Mouse (Mus musculus) thymus, postnatal 4 days (tissue): ENCODE measurements around the gene Dbndd1.
A peak's percentile ranks its signal among the peaks of the same experiment; 100 is the strongest.
"Not testable (repeated sequence)": the region's sequence is repeated elsewhere in the genome, so short reads cannot be mapped to it uniquely, and the experiment has no call there.

Experiments used
- DNase-seq: peaks from one replicate; pipeline ENCODE4 v3.0.0; 2021

The Dbndd1 gene

GRCm38 (mm10) chr8:123514781-123515539 is at the start of gene Dbndd1:
Gene Dbndd1 (minus strand): TSS chr8:123515463.
- peak; percentile 98 for DNase-seq

- not testable (repeated sequence) for DNase-seq
These were observed 49.0 kb upstream of the Dbndd1 start for GRCm38 (mm10) chr8:123564221-123564620.

GRCm38 (mm10) chr8:123537641-123538040 is 22.4 kb upstream of the Dbndd1 start:
- not testable (repeated sequence) for DNase-seq

GRCm38 (mm10) chr8:123536990-123537380 is 21.7 kb upstream of the Dbndd1 start:
- DNase-seq = no peak

GRCm38 (mm10) chr8:123536242-123536989 is 21.2 kb upstream of the Dbndd1 start:
- DNase-seq = no peak

GRCm38 (mm10) chr8:123527720-123528489 is 12.6 kb upstream of the Dbndd1 start:
- no peak for DNase-seq

GRCm38 (mm10) chr8:123520048-123520447 is 4.8 kb upstream of the Dbndd1 start:
- not testable (repeated sequence) for DNase-seq

GRCm38 (mm10) chr8:123518667-123519066 is 3.4 kb upstream of the Dbndd1 start, which contains the start of gene Gas8:
Gene Gas8 (plus strand): TSS chr8:123518834.
- DNase-seq = peak; percentile 93

GRCm38 (mm10) chr8:123518172-123518571 is 2.9 kb upstream of the Dbndd1 start:
- DNase-seq = no peak

- DNase-seq = no peak
These were observed 1.3 kb upstream of the Dbndd1 start for GRCm38 (mm10) chr8:123516596-123516995.

- no peak for DNase-seq
These were observed 256 bp upstream of the Dbndd1 start for GRCm38 (mm10) chr8:123515540-123515897.

GRCm38 (mm10) chr8:123514136-123514535 is 1.1 kb downstream of the Dbndd1 start:
- DNase-seq = no peak

GRCm38 (mm10) chr8:123510819-123511218 is 4.4 kb downstream of the Dbndd1 start:
- DNase-seq = no peak

GRCm38 (mm10) chr8:123507153-123507552 is 8.1 kb downstream of the Dbndd1 start:
- no peak for DNase-seq

GRCm38 (mm10) chr8:123505695-123506094 is 9.6 kb downstream of the Dbndd1 start:
- no peak for DNase-seq

GRCm38 (mm10) chr8:123505267-123505666 is 10.0 kb downstream of the Dbndd1 start:
- DNase-seq = no peak

GRCm38 (mm10) chr8:123504591-123505195 is 10.6 kb downstream of the Dbndd1 start:
- no peak for DNase-seq

- peak; percentile 41 for DNase-seq
These were observed 11.3 kb downstream of the Dbndd1 start for GRCm38 (mm10) chr8:123503801-123504467.

- DNase-seq = no peak
These were observed 13.1 kb downstream of the Dbndd1 start for GRCm38 (mm10) chr8:123502192-123502591.

- no peak for DNase-seq
These were observed 15.7 kb downstream of the Dbndd1 start for GRCm38 (mm10) chr8:123499556-123499955.

GRCm38 (mm10) chr8:123498963-123499362 is 16.3 kb downstream of the Dbndd1 start:
- no peak for DNase-seq

- no peak for DNase-seq
These were observed 17.6 kb downstream of the Dbndd1 start for GRCm38 (mm10) chr8:123497699-123498098.
